ENCODE assay signal across 20 mouse cellular contexts in the genomic region with DNA sequence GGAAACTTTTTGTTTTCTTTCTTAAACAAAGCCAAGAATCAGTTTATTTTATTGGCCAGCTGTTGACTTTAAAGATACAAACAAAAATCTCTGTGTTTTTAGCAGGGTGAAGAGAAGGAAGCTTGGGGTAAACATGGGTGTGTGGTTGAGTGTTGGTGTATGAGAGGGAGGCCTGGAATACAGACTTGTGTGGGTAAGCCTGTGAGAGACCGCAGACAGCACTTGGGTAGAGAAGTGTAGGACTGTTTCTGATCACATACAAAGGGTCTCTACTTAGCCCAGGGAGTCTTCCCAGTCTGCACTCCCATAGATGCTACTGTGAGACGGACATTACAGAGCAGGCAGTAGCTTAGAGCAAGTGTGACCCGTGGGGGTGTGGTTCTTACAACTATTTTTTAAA. TPM values are rescaled to one million over a fixed set of nuclear protein-coding genes. Genes with fewer than 3 reads are reported as not detected.
A peak's percentile ranks its signal among the peaks of the same experiment; 100 is the strongest.
DNase-seq lines count a peak whose midpoint lies in the region; ATAC-seq and TF ChIP-seq lines count a peak whose summit lies in the region.
"Had no signal": no experiment of that assay in that cellular context is flagged by ENCODE, and none has a peak within 500 bp of the region (broad histone marks: within the 10 kb centered on the region; RNA-seq: fewer than 3 reads in every experiment).

No protein-coding gene starts in this region.

- no peaks in the 10 kb centered on the region for H3K27me3 ChIP-seq in lung, embryonic 14.5 days (ENCODE audit: insufficient read depth, low read length)
- no peaks in the 10 kb centered on the region for H3K27me3 ChIP-seq in lung, embryonic 16.5 days (ENCODE audit: control insufficient read depth, insufficient read depth, low read depth, low read length)
- no peaks in the 10 kb centered on the region for H3K27me3 ChIP-seq in stomach, embryonic 16.5 days (ENCODE audit: control insufficient read depth, insufficient read depth, low read length)
- no peaks in the 10 kb centered on the region for H3K27me3 ChIP-seq in stomach, postnatal 0 days (ENCODE audit: control insufficient read depth, insufficient read depth, low read length)
- H3K27me3 ChIP-seq: embryonic facial prominence, embryonic 12.5 days; forebrain, embryonic 13.5 days; forebrain, embryonic 15.5 days had no signal

- no peak for TF ChIP-seq CTCF in lung, embryonic 14.5 days (IDR thresholded peaks at IDR 0.05; ENCODE audit: low read depth)
- TF ChIP-seq CTCF in lung, adult 2 months (IDR thresholded peaks at IDR 0.05; ENCODE audit: insufficient read depth, low read length): no peak
- no peak for TF ChIP-seq CTCF in stomach, postnatal 0 days (IDR thresholded peaks at IDR 0.05; ENCODE audit: low read depth)

- no peak overlapping the region for H3K27ac ChIP-seq in lung, embryonic 14.5 days (ENCODE audit: low read depth)
- H3K27ac ChIP-seq in lung, embryonic 16.5 days (ENCODE audit: low read length): 0 out of 2 replicates have a peak overlapping the region, but pooled peaks have one; percentile 22
- peak overlapping the region; percentile 23; the same call in 1 of the 2 replicates for H3K27ac ChIP-seq in stomach, embryonic 16.5 days (ENCODE audit: low read length)
- no peak overlapping the region for H3K27ac ChIP-seq in stomach, postnatal 0 days (replicated peaks)
- H3K27ac ChIP-seq: embryonic facial prominence, embryonic 10.5 days; embryonic facial prominence, embryonic 12.5 days; forebrain, embryonic 13.5 days; forebrain, embryonic 15.5 days had no signal

- ATAC-seq in lung, embryonic 14.5 days (ENCODE audit: insufficient read depth): peak; percentile 76
- peak; percentile 69 for ATAC-seq in lung, embryonic 16.5 days (ENCODE audit: low read depth)
- no peak for ATAC-seq in stomach, embryonic 16.5 days (ENCODE audit: insufficient read depth, low FRiP score)
- ATAC-seq in stomach, postnatal 0 days (ENCODE audit: low FRiP score, low TSS enrichment): no peak
- ATAC-seq: forebrain, embryonic 13.5 days; forebrain, embryonic 15.5 days had no signal

- 77% methylated on average over 3 of the region's 3 CpGs for WGBS in lung, embryonic 14.5 days
- 69% methylated on average over 3 of the region's 3 CpGs for WGBS in lung, embryonic 16.5 days
- 65% methylated on average over 3 of the region's 3 CpGs for WGBS in lung, adult 2 months
- 80% methylated on average over 3 of the region's 3 CpGs for WGBS in stomach, embryonic 16.5 days
- WGBS in stomach, postnatal 0 days: 82% methylated on average over 3 of the region's 3 CpGs

- H3K36me3 ChIP-seq in lung, embryonic 14.5 days (ENCODE audit: insufficient read depth): peaks cover 42% of the 10 kb centered on the region
- peaks cover 24% of the 10 kb centered on the region for H3K36me3 ChIP-seq in lung, embryonic 16.5 days (ENCODE audit: control insufficient read depth, insufficient read depth, low read length)
- peaks cover 12% of the 10 kb centered on the region; the same call in 1 of the 2 replicates for H3K36me3 ChIP-seq in stomach, embryonic 16.5 days (ENCODE audit: control insufficient read depth, insufficient read depth, low read length)
- peaks cover 3% of the 10 kb centered on the region; the same call in 1 of the 2 replicates for H3K36me3 ChIP-seq in stomach, postnatal 0 days (ENCODE audit: control insufficient read depth, insufficient read depth, low read length)

- no peak overlapping the region for H3K9ac ChIP-seq in lung, embryonic 14.5 days
- no peak overlapping the region for H3K9ac ChIP-seq in lung, embryonic 16.5 days (ENCODE audit: low read length)
- H3K9ac ChIP-seq in stomach, embryonic 16.5 days (ENCODE audit: low read length): no peak overlapping the region
- H3K9ac ChIP-seq in stomach, postnatal 0 days (ENCODE audit: low read length): no peak overlapping the region
- H3K9ac ChIP-seq: embryonic facial prominence, embryonic 12.5 days; forebrain, embryonic 13.5 days; forebrain, embryonic 15.5 days had no signal

- no peaks in the 10 kb centered on the region; the same call in 1 of the 2 replicates for H3K9me3 ChIP-seq in lung, embryonic 14.5 days (ENCODE audit: low read depth, low read length)
- H3K9me3 ChIP-seq in lung, embryonic 16.5 days (ENCODE audit: control insufficient read depth, low read length): peaks cover 2% of the 10 kb centered on the region; the same call in 1 of the 2 replicates
- H3K9me3 ChIP-seq in stomach, embryonic 16.5 days (replicated peaks; ENCODE audit: control insufficient read depth, low read length): no peaks in the 10 kb centered on the region
- no peaks in the 10 kb centered on the region for H3K9me3 ChIP-seq in stomach, postnatal 0 days (ENCODE audit: control insufficient read depth, low read length)
- H3K9me3 ChIP-seq: embryonic facial prominence, embryonic 10.5 days; embryonic facial prominence, embryonic 12.5 days; forebrain, embryonic 13.5 days; forebrain, embryonic 15.5 days had no signal

- no peak for TF ChIP-seq EP300 in stomach, postnatal 0 days (optimal IDR thresholded peaks at IDR 0.05)

- no peak overlapping the region for H3K4me2 ChIP-seq in lung, embryonic 14.5 days
- no peak overlapping the region for H3K4me2 ChIP-seq in lung, embryonic 16.5 days (ENCODE audit: low read depth, low read length)
- H3K4me2 ChIP-seq in stomach, embryonic 16.5 days (ENCODE audit: low read depth, low read length): no peak overlapping the region
- no peak overlapping the region for H3K4me2 ChIP-seq in stomach, postnatal 0 days (replicated peaks; ENCODE audit: low read depth)
- H3K4me2 ChIP-seq: embryonic facial prominence, embryonic 12.5 days; forebrain, embryonic 13.5 days; forebrain, embryonic 15.5 days had no signal

- no peaks in the 10 kb centered on the region for H3K4me1 ChIP-seq in lung, embryonic 14.5 days (ENCODE audit: insufficient read depth)
- H3K4me1 ChIP-seq in lung, embryonic 16.5 days (replicated peaks; ENCODE audit: control insufficient read depth, insufficient read depth, low read length): peaks cover 12% of the 10 kb centered on the region
- H3K4me1 ChIP-seq in lung, adult 2 months (ENCODE audit: control insufficient read depth, insufficient read depth, low read length): peaks cover 6% of the 10 kb centered on the region
- peaks cover 8% of the 10 kb centered on the region for H3K4me1 ChIP-seq in stomach, embryonic 16.5 days (ENCODE audit: control insufficient read depth, insufficient read depth, low read length)
- H3K4me1 ChIP-seq in stomach, postnatal 0 days (replicated peaks; ENCODE audit: control insufficient read depth, insufficient read depth): no peaks in the 10 kb centered on the region
- H3K4me1 ChIP-seq: embryonic facial prominence, embryonic 10.5 days; embryonic facial prominence, embryonic 12.5 days; forebrain, embryonic 13.5 days; forebrain, embryonic 15.5 days had no signal

- DNase-seq in lung, embryonic 14.5 days: peak; percentile 47
- DNase-seq in lung, postnatal 10 days: no peak
- DNase-seq in lung, adult 2 months: no peak
- DNase-seq in stomach, postnatal 0 days (ENCODE audit: low spot score): no peak
- DNase-seq in lung, postnatal 36 days: peak; percentile 11
- no peak for DNase-seq in thymus, postnatal 25 days
- DNase-seq: adrenal gland, adult 8-10 months; adrenal gland, postnatal 14 days; adrenal gland, postnatal 36 days; cerebellum, adult 11-12 months; cerebellum, adult 2 months; cerebellum, adult 9-10 months; cerebellum, postnatal 10 days; cerebellum, postnatal 25 days had no signal

- no peak for TF ChIP-seq POLR2A in lung, adult 2 months (IDR thresholded peaks at IDR 0.05; ENCODE audit: borderline replicate concordance, extremely low read depth, low read depth, low read length)

- no peak overlapping the region for H3K4me3 ChIP-seq in lung, embryonic 14.5 days (ENCODE audit: low read depth, low read length)
- H3K4me3 ChIP-seq in lung, embryonic 16.5 days (ENCODE audit: low read length): no peak overlapping the region
- no peak overlapping the region for H3K4me3 ChIP-seq in lung, adult 2 months (replicated peaks; ENCODE audit: extremely low read depth, low read depth, low read length)
- H3K4me3 ChIP-seq in stomach, embryonic 16.5 days (replicated peaks; ENCODE audit: low read length): no peak overlapping the region
- H3K4me3 ChIP-seq in stomach, postnatal 0 days (ENCODE audit: low read depth, low read length): no peak overlapping the region
- H3K4me3 ChIP-seq: embryonic facial prominence, embryonic 10.5 days; embryonic facial prominence, embryonic 12.5 days; forebrain, embryonic 13.5 days; forebrain, embryonic 15.5 days had no signal

RNA-seq across cellular contexts. Expression of gene Capza1, which starts 24.3 kb away (rescaled TPM):
- polyA plus RNA-seq in lung, embryonic 14.5 days (2014; fragmentation: Nextera tagmentation; extraction: Ambion mirVana): 233 and 236 TPM in 2 replicates
- 211 and 217 TPM in 2 replicates for polyA plus RNA-seq in lung, embryonic 16.5 days (2015; fragmentation: Nextera tagmentation; extraction: Ambion mirVana)
- 16.9 and 31.0 TPM in 2 replicates for polyA plus RNA-seq in lung, adult 2 months (2012; rRNA removed)
- polyA plus RNA-seq in stomach, embryonic 16.5 days (2015; fragmentation: Nextera tagmentation; extraction: Ambion mirVana): 195 and 201 TPM in 2 replicates
- polyA plus RNA-seq in stomach, postnatal 0 days (2015; fragmentation: Nextera tagmentation; extraction: Ambion mirVana): 98.9 and 99.4 TPM in 2 replicates

RNA-seq across cellular contexts. Expression of gene St7l, which starts 24.8 kb away (rescaled TPM):
- 33.2 and 36.2 TPM in 2 replicates for polyA plus RNA-seq in lung, embryonic 14.5 days (2014; fragmentation: Nextera tagmentation; extraction: Ambion mirVana)
- polyA plus RNA-seq in lung, embryonic 16.5 days (2015; fragmentation: Nextera tagmentation; extraction: Ambion mirVana): 35.9 and 37.5 TPM in 2 replicates
- polyA plus RNA-seq in lung, adult 2 months (2012; rRNA removed): 7.8 and 9.1 TPM in 2 replicates
- 37.3 and 42.3 TPM in 2 replicates for polyA plus RNA-seq in stomach, embryonic 16.5 days (2015; fragmentation: Nextera tagmentation; extraction: Ambion mirVana)
- 20.8 and 23.6 TPM in 2 replicates for polyA plus RNA-seq in stomach, postnatal 0 days (2015; fragmentation: Nextera tagmentation; extraction: Ambion mirVana)

Comparison
In these comparisons a context has a peak if more than half of its experiments do, and no peak if none do; other contexts are left out.
1. DNase-seq: peak in lung, embryonic 14.5 days (single experiment) and lung, postnatal 36 days (single experiment); none in lung, postnatal 10 days (single experiment), lung, adult 2 months (single experiment), stomach, postnatal 0 days (single experiment) and thymus, postnatal 25 days (single experiment).
2. H3K27ac ChIP-seq: peak in lung, embryonic 16.5 days (single experiment) and stomach, embryonic 16.5 days (single experiment); none in lung, embryonic 14.5 days (single experiment) and stomach, postnatal 0 days (single experiment).
3. ATAC-seq: peak in lung, embryonic 14.5 days (single experiment) and lung, embryonic 16.5 days (single experiment); none in stomach, embryonic 16.5 days (single experiment) and stomach, postnatal 0 days (single experiment).